In genomic region chr2:28641435-28641941, GRCm38 (mm10) we compare ENCODE assay signal across 8 mouse cellular contexts. TPM values are rescaled to one million over a fixed set of nuclear protein-coding genes. Genes with fewer than 3 reads are reported as not detected.
DNase-seq lines count a peak whose midpoint lies in the region; ATAC-seq and TF ChIP-seq lines count a peak whose summit lies in the region.

No protein-coding gene starts in this region.

- no peaks in the 10 kb centered on the region for H3K4me1 ChIP-seq in cerebellum, adult 2 months (ENCODE audit: control insufficient read depth, insufficient read depth, low read length)
- peaks cover 4% of the 10 kb centered on the region; the same call in 1 of the 2 replicates for H3K4me1 ChIP-seq in hindbrain, embryonic 11.5 days (replicated peaks; ENCODE audit: control insufficient read depth, insufficient read depth, low read length)
- H3K4me1 ChIP-seq in liver, adult 2 months (ENCODE audit: control insufficient read depth, insufficient read depth, low read length), result peaks cover 6% of the 10 kb centered on the region

- no peaks in the 10 kb centered on the region for H3K36me3 ChIP-seq in hindbrain, embryonic 11.5 days (ENCODE audit: control insufficient read depth, insufficient read depth, low read length)
- no peaks in the 10 kb centered on the region for H3K36me3 ChIP-seq in liver, adult 2 months (ENCODE audit: control insufficient read depth, insufficient read depth, low read length)

- H3K9ac ChIP-seq in hindbrain, embryonic 11.5 days (ENCODE audit: low read depth, low read length), result peak overlapping the region; percentile 90
- H3K9ac ChIP-seq in liver, adult 2 months (ENCODE audit: low read depth, low read length), result peak overlapping the region; percentile 88

- peak overlapping the region; percentile 60 for H3K4me2 ChIP-seq in hindbrain, embryonic 11.5 days (replicated peaks; ENCODE audit: low read depth, low read length)

- peak overlapping the region; percentile 80 for H3K4me3 ChIP-seq in cerebellum, adult 2 months (replicated peaks; ENCODE audit: insufficient read depth, low read depth, low read length)
- H3K4me3 ChIP-seq in hindbrain, embryonic 11.5 days (ENCODE audit: low read depth, low read length), result peak overlapping the region; percentile 100
- H3K4me3 ChIP-seq in liver, adult 2 months (ENCODE audit: insufficient read depth, low read depth, low read length), result peak overlapping the region; percentile 82

- peak overlapping the region; percentile 87 for H3K27ac ChIP-seq in cerebellum, adult 2 months (ENCODE audit: insufficient read depth, low read length)
- H3K27ac ChIP-seq in hindbrain, embryonic 11.5 days (ENCODE audit: low read depth, low read length), result peak overlapping the region; percentile 89
- H3K27ac ChIP-seq in liver, adult 2 months (replicated peaks; ENCODE audit: insufficient read depth, low read depth, low read length), result peak overlapping the region; percentile 94

- H3K79me2 ChIP-seq in liver, adult 2 months (ENCODE audit: control insufficient read depth, insufficient read depth, low read length), result peaks cover 20% of the 10 kb centered on the region; the same call in 1 of the 2 replicates

- TF ChIP-seq CTCF in cerebellum, adult 2 months (IDR thresholded peaks at IDR 0.05; ENCODE audit: borderline replicate concordance, insufficient read depth, low read depth, low read length), result no peak
- TF ChIP-seq CTCF in liver, adult 2 months (IDR thresholded peaks at IDR 0.05; ENCODE audit: low read depth, low read length), result no peak

- no peak for DNase-seq in cerebellum, adult 2 months
- DNase-seq in cerebellum, adult 9-11 months, result no peak
- peak; percentile 13 for DNase-seq in spleen, adult 12 weeks (ENCODE audit: low spot score)
- no peak for DNase-seq in spleen, adult 18-20 months
- DNase-seq in hindbrain, embryonic 11.5 days (ENCODE audit: low spot score), result peak; percentile 61
- peak; percentile 38 for DNase-seq in liver, adult 2 months (ENCODE audit: extremely low read depth, low read depth, low spot score)
- DNase-seq in right cerebral cortex, postnatal 10 days (ENCODE audit: low spot score in 2 of 2), result peak; percentile 42 to 48
- no peak for DNase-seq in cerebellum, postnatal 10 days

- no peaks in the 10 kb centered on the region for H3K9me3 ChIP-seq in hindbrain, embryonic 11.5 days (ENCODE audit: control insufficient read depth, low read length)

- TF ChIP-seq POLR2A in cerebellum, adult 2 months (IDR thresholded peaks at IDR 0.05; ENCODE audit: borderline replicate concordance, insufficient read depth, low read length), result no peak
- no peak for TF ChIP-seq POLR2A in liver, adult 2 months (IDR thresholded peaks at IDR 0.05; ENCODE audit: extremely low read depth, insufficient read depth, low read length)

- WGBS in cerebellum, adult 2 months, result under 1% methylated on average over 40 of the region's 43 CpGs
- under 1% methylated on average over 28 of the region's 43 CpGs for WGBS in hindbrain, embryonic 11.5 days
- WGBS in liver, adult 2 months, result under 1% methylated on average over 42 of the region's 43 CpGs

- peak; percentile 72 for ATAC-seq in hindbrain, embryonic 11.5 days (ENCODE audit: low FRiP score)

- no peaks in the 10 kb centered on the region for H3K27me3 ChIP-seq in cerebellum, adult 2 months (ENCODE audit: control insufficient read depth, insufficient read depth, low read length)
- no peaks in the 10 kb centered on the region for H3K27me3 ChIP-seq in hindbrain, embryonic 11.5 days (ENCODE audit: control insufficient read depth, insufficient read depth, low read length)
- H3K27me3 ChIP-seq in liver, adult 2 months (ENCODE audit: control insufficient read depth, insufficient read depth, low read length), result no peaks in the 10 kb centered on the region

RNA-seq across cellular contexts. Expression of gene Tsc1, which starts 0.5 kb away (rescaled TPM):
- polyA plus RNA-seq in cerebellum, adult 2 months (2012; rRNA removed), result 34.4 and 34.9 TPM in 2 replicates
- 22.4 and 25.1 TPM in 2 replicates for polyA plus RNA-seq in hindbrain, embryonic 11.5 days (2014; fragmentation: Nextera tagmentation; extraction: Ambion mirVana)
- 14.4 and 19.8 TPM in 2 replicates for total RNA-seq in liver, adult 2 months (2014; rRNA removed)
- 8.6 and 10.0 TPM in 2 replicates for polyA plus RNA-seq in liver, adult 2 months (2012; rRNA removed)

RNA-seq across cellular contexts. Expression of gene Gfi1b, which starts 19.7 kb away (rescaled TPM):
- 0.18 TPM in 1 of 2 replicates, not detected in the other for polyA plus RNA-seq in cerebellum, adult 2 months (2012; rRNA removed)
- polyA plus RNA-seq in hindbrain, embryonic 11.5 days (2014; fragmentation: Nextera tagmentation; extraction: Ambion mirVana), result 2.6 and 3.1 TPM in 2 replicates
- total RNA-seq in liver, adult 2 months (2014; rRNA removed), result not detected in 2 replicates
- polyA plus RNA-seq in liver, adult 2 months (2012; rRNA removed), result not detected in 2 replicates

RNA-seq across cellular contexts. Expression of gene Gtf3c5, which starts 57.9 kb away (rescaled TPM):
- 32.4 and 32.6 TPM in 2 replicates for polyA plus RNA-seq in cerebellum, adult 2 months (2012; rRNA removed)
- 38.1 and 38.2 TPM in 2 replicates for polyA plus RNA-seq in hindbrain, embryonic 11.5 days (2014; fragmentation: Nextera tagmentation; extraction: Ambion mirVana)
- 2.9 and 3.1 TPM in 2 replicates for total RNA-seq in liver, adult 2 months (2014; rRNA removed)
- polyA plus RNA-seq in liver, adult 2 months (2012; rRNA removed), result 7.8 and 9.0 TPM in 2 replicates

RNA-seq across cellular contexts. Expression of gene Spaca9, which starts 58.0 kb away (rescaled TPM):
- 0.61 and 1.5 TPM in 2 replicates for polyA plus RNA-seq in cerebellum, adult 2 months (2012; rRNA removed)
- 3.3 and 5.3 TPM in 2 replicates for polyA plus RNA-seq in hindbrain, embryonic 11.5 days (2014; fragmentation: Nextera tagmentation; extraction: Ambion mirVana)
- 0.60 TPM in 1 of 2 replicates, not detected in the other for total RNA-seq in liver, adult 2 months (2014; rRNA removed)
- polyA plus RNA-seq in liver, adult 2 months (2012; rRNA removed), result 0.16 and 0.26 TPM in 2 replicates

RNA-seq across cellular contexts. Expression of gene Ak8, which starts 58.5 kb away (rescaled TPM):
- polyA plus RNA-seq in cerebellum, adult 2 months (2012; rRNA removed), result 0.70 and 0.98 TPM in 2 replicates
- 1.3 and 1.5 TPM in 2 replicates for polyA plus RNA-seq in hindbrain, embryonic 11.5 days (2014; fragmentation: Nextera tagmentation; extraction: Ambion mirVana)
- total RNA-seq in liver, adult 2 months (2014; rRNA removed), result not detected in 2 replicates
- 0.09 TPM in 1 of 2 replicates, not detected in the other for polyA plus RNA-seq in liver, adult 2 months (2012; rRNA removed)

Comparison
In these comparisons a context has a peak if more than half of its experiments do, and no peak if none do; other contexts are left out.
1. DNase-seq: peak in spleen, adult 12 weeks (single experiment), hindbrain, embryonic 11.5 days (single experiment), liver, adult 2 months (single experiment) and right cerebral cortex, postnatal 10 days (2 of 2); none in cerebellum, adult 2 months (0 of 2), cerebellum, adult 9-11 months (single experiment), spleen, adult 18-20 months (0 of 2) and cerebellum, postnatal 10 days (0 of 2).
2. Peak in every context shown above with its lines, with median percentiles within 50 percentile points of each other: H3K27ac ChIP-seq and H3K4me3 ChIP-seq.